In genomic region chr10:87839454-87839853, GRCm38 (mm10) we compare ENCODE assay signal across 25 mouse cellular contexts. TPM values are rescaled to one million over a fixed set of nuclear protein-coding genes. Genes with fewer than 3 reads are reported as not detected.
DNase-seq lines count a peak whose midpoint lies in the region; ATAC-seq and TF ChIP-seq lines count a peak whose summit lies in the region.
"Had no signal": no experiment of that assay in that cellular context is flagged by ENCODE, and none has a peak within 500 bp of the region (broad histone marks: within the 10 kb centered on the region; RNA-seq: fewer than 3 reads in every experiment).

No protein-coding gene starts in this region.

- H3K4me1 ChIP-seq in bone marrow macrophage, adult 2 months (ENCODE audit: control insufficient read depth, insufficient read depth, low read length): peaks cover 52% of the 10 kb centered on the region
- no peaks in the 10 kb centered on the region for H3K4me1 ChIP-seq in hindbrain, embryonic 11.5 days (replicated peaks; ENCODE audit: control insufficient read depth, insufficient read depth, low read length)
- H3K4me1 ChIP-seq: embryonic facial prominence, embryonic 13.5 days; embryonic facial prominence, embryonic 15.5 days; forebrain, embryonic 12.5 days had no signal

- no peak for TF ChIP-seq POLR2A in bone marrow macrophage, adult 2 months (IDR thresholded peaks at IDR 0.05; ENCODE audit: borderline replicate concordance, low read depth, low read length)

- no peak overlapping the region for H3K9ac ChIP-seq in hindbrain, embryonic 11.5 days (ENCODE audit: low read depth, low read length)
- H3K9ac ChIP-seq: embryonic facial prominence, embryonic 13.5 days; embryonic facial prominence, embryonic 15.5 days; forebrain, embryonic 12.5 days had no signal

- peak overlapping the region; percentile 73 for H3K27ac ChIP-seq in bone marrow macrophage, adult 2 months (ENCODE audit: insufficient read depth, low read depth, low read length)
- peak overlapping the region; percentile 72 for H3K27ac ChIP-seq in macrophage
- H3K27ac ChIP-seq in hindbrain, embryonic 11.5 days (ENCODE audit: low read depth, low read length): no peak overlapping the region
- H3K27ac ChIP-seq: embryonic facial prominence, embryonic 13.5 days; embryonic facial prominence, embryonic 15.5 days; forebrain, embryonic 10.5 days; forebrain, embryonic 12.5 days had no signal

- no peaks in the 10 kb centered on the region for H3K36me3 ChIP-seq in macrophage (ENCODE audit: inconsistent target)
- no peaks in the 10 kb centered on the region for H3K36me3 ChIP-seq in hindbrain, embryonic 11.5 days (ENCODE audit: control insufficient read depth, insufficient read depth, low read length)
- H3K36me3 ChIP-seq: embryonic facial prominence, embryonic 13.5 days; embryonic facial prominence, embryonic 15.5 days; forebrain, embryonic 10.5 days; forebrain, embryonic 12.5 days had no signal

- WGBS in macrophage (ENCODE audit: missing documents): 90% methylated on average over 1 of the region's 1 CpGs
- 86% methylated on average over 1 of the region's 1 CpGs for WGBS in hindbrain, embryonic 11.5 days

- no peak for DNase-seq in kidney, postnatal 4 days
- DNase-seq in adrenal gland, postnatal 25 days: no peak
- no peak for DNase-seq in hindbrain, embryonic 11.5 days (ENCODE audit: low spot score)
- DNase-seq in left cerebral cortex, adult 18-20 months (ENCODE audit: low spot score in 2 of 2): no peak
- DNase-seq: adrenal gland, adult 2 months; adrenal gland, postnatal 10 days; adrenal gland, postnatal 36 days; cerebellum, adult 11 months; cerebellum, adult 18-20 months; cerebellum, adult 8-10 months; cerebellum, adult 9-11 months; cerebellum, postnatal 14 days; embryo, embryonic 11 days had no signal

- no peaks in the 10 kb centered on the region for H3K9me3 ChIP-seq in hindbrain, embryonic 11.5 days (ENCODE audit: control insufficient read depth, low read length)
- H3K9me3 ChIP-seq: embryonic facial prominence, embryonic 13.5 days; embryonic facial prominence, embryonic 15.5 days; forebrain, embryonic 10.5 days; forebrain, embryonic 12.5 days had no signal

- ATAC-seq in common myeloid progenitor, adult 5-6 weeks (replicated peaks; ENCODE audit: low read depth, poor library complexity, severe bottlenecking): peak; percentile 25; the same call in 1 of the 2 replicates
- ATAC-seq in megakaryocyte progenitor cell, adult 5-6 weeks (replicated peaks; ENCODE audit: poor library complexity): peak; percentile 65; the same call in 1 of the 2 replicates
- no peak for ATAC-seq in hindbrain, embryonic 11.5 days (ENCODE audit: low FRiP score)
- ATAC-seq: forebrain, embryonic 14.5 days; forebrain, embryonic 16.5 days had no signal

- no peak overlapping the region for H3K4me3 ChIP-seq in bone marrow macrophage, adult 2 months (ENCODE audit: insufficient read depth, low read length)
- H3K4me3 ChIP-seq in macrophage (ENCODE audit: inconsistent target): no peak overlapping the region
- no peak overlapping the region for H3K4me3 ChIP-seq in hindbrain, embryonic 11.5 days (ENCODE audit: low read depth, low read length)
- H3K4me3 ChIP-seq: embryonic facial prominence, embryonic 13.5 days; embryonic facial prominence, embryonic 15.5 days; erythroblast, embryonic 14.5 days; forebrain, embryonic 10.5 days; forebrain, embryonic 12.5 days had no signal

- TF ChIP-seq CTCF in bone marrow macrophage, adult 2 months (IDR thresholded peaks at IDR 0.05; ENCODE audit: low read depth, low read length): no peak

- H3K27me3 ChIP-seq in hindbrain, embryonic 11.5 days (ENCODE audit: control insufficient read depth, insufficient read depth, low read length): no peaks in the 10 kb centered on the region
- H3K27me3 ChIP-seq: embryonic facial prominence, embryonic 13.5 days; embryonic facial prominence, embryonic 15.5 days; forebrain, embryonic 12.5 days had no signal

- H3K79me2 ChIP-seq in macrophage (ENCODE audit: inconsistent target): no peaks in the 10 kb centered on the region

- H3K4me2 ChIP-seq in hindbrain, embryonic 11.5 days (replicated peaks; ENCODE audit: low read depth, low read length): no peak overlapping the region
- H3K4me2 ChIP-seq: embryonic facial prominence, embryonic 13.5 days; embryonic facial prominence, embryonic 15.5 days; forebrain, embryonic 12.5 days had no signal

RNA-seq across cellular contexts. Expression of gene Igf1, which starts 18.6 kb away (rescaled TPM):
- polyA plus RNA-seq in bone marrow macrophage, adult 2 months (2012; ENCODE audit: insufficient read depth, insufficient read length, missing spikeins): 1,038 and 1,121 TPM in 2 replicates
- total RNA-seq in common myeloid progenitor, adult 5-6 weeks (2017): 0.23 and 0.44 TPM in 2 replicates
- total RNA-seq in macrophage (2018; cell fraction: chromatin; rRNA removed): 100 to 1,000 TPM in 21 of 26 experiments, 10 to 100 TPM in 5; 17.7 to 593 (median 129) TPM
- total RNA-seq in macrophage (2018; cell fraction: cytosol; rRNA removed): 100 to 1,000 TPM; 146 to 629 (median 349) TPM
- 100 to 1,000 TPM in 22 of 26 experiments, 10 to 100 TPM in 4; 82.9 to 492 (median 175) TPM for total RNA-seq in macrophage (2018; cell fraction: nucleus; rRNA removed)
- 258 to 1,006 TPM (median 561 TPM) in 3 replicates for polyA plus RNA-seq in macrophage (2018)
- total RNA-seq in megakaryocyte progenitor cell, adult 5-6 weeks (2015): 0.10 and 0.49 TPM in 2 replicates
- 0.04 TPM in 1 of 2 replicates, not detected in the other for total RNA-seq in megakaryocyte progenitor cell, adult 5-6 weeks (2017)
- total RNA-seq in adrenal gland, postnatal 25 days (2021): 8.0 and 13.0 TPM in 2 replicates
- polyA plus RNA-seq in hindbrain, embryonic 11.5 days (2014; fragmentation: Nextera tagmentation; extraction: Ambion mirVana): 32.7 and 33.8 TPM in 2 replicates
- 1 to 10 TPM; 9.3 to 9.6 TPM for total RNA-seq in left cerebral cortex, adult 18-20 months (2021)
- total RNA-seq: MEL had no signal
